Mouse (Mus musculus) heart, postnatal 36 days (tissue): ENCODE results near the gene Olfr1306. TPM values are rescaled to one million over a fixed set of nuclear protein-coding genes. Genes with fewer than 3 reads are reported as not detected.

ENCODE experiments used
- DNase-seq, 2 experiments: peaks; one replicate each; pipeline ENCODE4 v3.0.0; 2021 to 2022
- intact Hi-C: fragments of 180-260 bp; cut with DNase I; formaldehyde crosslinking; loops from one replicate; pipeline ENCODE4 v1.15.1; 2025
- total RNA-seq, 2 experiments: library from RNA; stranded (reverse); gene quantifications; 2 replicates each; pipeline ENCODE4 v1.2.3; 2021

Olfr1306 gene
- not detected for total RNA-seq

DNA sequence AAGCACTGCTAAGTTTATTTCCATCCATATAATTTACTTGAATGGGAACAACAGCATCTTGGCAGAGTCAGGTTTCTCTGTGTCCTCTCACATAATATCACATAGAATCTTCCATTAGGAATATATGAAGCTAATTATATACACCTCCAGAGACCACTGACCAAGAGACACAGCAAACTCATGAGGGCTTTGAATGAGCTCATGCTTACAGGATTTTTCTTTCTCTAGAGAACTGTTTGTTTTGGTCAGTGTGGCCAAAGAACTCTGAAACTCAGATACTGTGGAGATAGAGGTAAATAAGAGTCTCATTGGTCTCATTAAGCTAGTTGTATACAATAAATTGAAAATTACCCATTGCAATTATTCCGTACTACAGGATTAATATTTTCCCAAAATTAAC is at the start of gene Olfr1306:
Gene Olfr1306, minus strand, starts transcription at position 101 of the 400 bp plus-strand sequence.
- DNase-seq: no peak
- intact Hi-C loops: no loop called here

DNA sequence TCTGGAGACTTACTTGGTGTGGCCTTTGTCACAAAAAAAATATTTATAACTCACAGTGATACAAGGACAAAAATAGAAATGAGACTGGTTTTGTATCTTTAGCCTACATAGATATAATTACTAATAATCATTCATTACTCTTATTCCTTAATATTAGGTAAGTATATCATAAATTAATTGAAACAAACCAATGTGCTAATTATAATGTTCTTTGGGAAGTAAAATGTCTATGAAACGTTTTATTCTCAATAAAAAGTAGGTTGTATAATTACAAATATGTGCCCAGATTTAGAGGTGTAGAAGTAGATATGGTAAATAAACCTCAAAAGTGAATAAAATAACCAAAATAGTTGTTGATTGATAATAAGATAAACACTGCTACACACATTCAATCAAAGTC is 48.8 kb upstream of the Olfr1306 start, which contains the start of gene Olfr1308:
Gene Olfr1308, minus strand, starts transcription at position 101 of the 400 bp plus-strand sequence.
- intact Hi-C loops: no loop called here
- DNase-seq: no peak

DNA sequence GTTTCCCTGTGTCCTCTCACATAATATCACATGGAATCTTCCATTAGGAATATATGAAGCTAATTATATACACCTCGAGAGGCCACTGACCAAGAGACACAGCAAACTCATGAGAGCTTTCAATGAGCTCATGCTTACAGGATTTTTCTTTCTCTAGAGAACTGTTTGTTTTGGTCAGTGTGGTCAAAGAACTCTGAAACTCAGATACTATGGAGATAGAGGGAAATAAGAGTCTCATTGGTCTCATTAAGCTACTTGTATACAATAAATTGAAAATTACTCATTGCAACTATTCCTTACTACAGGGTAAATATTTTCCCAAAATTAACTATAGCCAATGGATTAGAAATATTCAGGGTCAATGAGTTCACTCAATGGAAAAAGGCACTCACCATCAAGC is 33.3 kb upstream of the Olfr1306 start, which contains the start of gene Olfr1307:
Gene Olfr1307, minus strand, starts transcription at position 101 of the 400 bp plus-strand sequence.
- no peak for DNase-seq
- intact Hi-C loops: no loop called here

DNA sequence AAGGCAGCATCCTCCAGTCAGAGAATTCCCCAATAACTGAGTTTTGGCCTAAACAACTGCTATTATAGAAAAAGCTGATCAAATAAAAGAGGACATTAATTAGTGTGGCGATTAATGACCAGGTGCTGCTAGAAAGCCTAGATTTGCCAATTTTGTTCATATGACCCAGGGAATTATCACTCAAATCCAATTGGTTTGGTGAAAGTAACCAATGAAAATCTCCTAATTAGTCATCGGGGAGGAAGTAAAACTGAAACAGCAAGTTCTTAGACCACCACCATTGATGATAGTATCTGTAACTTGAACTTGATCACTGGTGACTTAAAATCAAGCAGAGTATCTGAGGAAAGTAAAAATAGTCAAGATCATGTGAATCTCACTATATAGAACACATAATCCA is 39.0 kb downstream of the Olfr1306 start, which contains the start of gene Olfr1305:
Gene Olfr1305, minus strand, starts transcription at position 101 of the 400 bp plus-strand sequence.
- no peak for DNase-seq
- intact Hi-C loops: no loop called here

Other genes with a start within 250 kb of the Olfr1306 start
- gene Olfr1301, start 165.3 kb downstream of the Olfr1306 start, total RNA-seq: not detected
- gene Olfr1302, start 138.8 kb downstream of the Olfr1306 start, total RNA-seq: not detected
- gene Olfr1303, start 95.9 kb downstream of the Olfr1306 start, total RNA-seq: not detected
- not detected for gene Olfr1305, start 39.1 kb downstream of the Olfr1306 start, total RNA-seq
- gene Olfr1307, start 33.2 kb upstream of the Olfr1306 start, total RNA-seq: under 1 TPM; 0.03 TPM
- not detected for gene Olfr1308, start 48.7 kb upstream of the Olfr1306 start, total RNA-seq
- gene Olfr1309, start 74.0 kb upstream of the Olfr1306 start, total RNA-seq: not detected
- not detected for gene Olfr1310, start 96.4 kb upstream of the Olfr1306 start, total RNA-seq
- gene Olfr1311, start 108.1 kb upstream of the Olfr1306 start, total RNA-seq: not detected
- not detected for gene Olfr1312, start 134.0 kb upstream of the Olfr1306 start, total RNA-seq
- not detected for gene Olfr1313, start 161.6 kb upstream of the Olfr1306 start, total RNA-seq
- not detected for gene Olfr1314, start 180.5 kb upstream of the Olfr1306 start, total RNA-seq
- gene Olfr1315-ps1, start 199.2 kb upstream of the Olfr1306 start, total RNA-seq: not detected
- not detected for gene Olfr1316, start 218.7 kb upstream of the Olfr1306 start, total RNA-seq
- not detected for gene Olfr1317, start 224.1 kb upstream of the Olfr1306 start, total RNA-seq
- gene Olfr1318, start 237.9 kb upstream of the Olfr1306 start, total RNA-seq: not detected